Mouse (Mus musculus): ENCODE data around the gene Pdcd5. TPM values are rescaled to one million over a fixed set of nuclear protein-coding genes. Genes with fewer than 3 reads are reported as not detected.

The Pdcd5 gene
- polyA plus RNA-seq, 1 experiment: 220 TPM

DNA sequence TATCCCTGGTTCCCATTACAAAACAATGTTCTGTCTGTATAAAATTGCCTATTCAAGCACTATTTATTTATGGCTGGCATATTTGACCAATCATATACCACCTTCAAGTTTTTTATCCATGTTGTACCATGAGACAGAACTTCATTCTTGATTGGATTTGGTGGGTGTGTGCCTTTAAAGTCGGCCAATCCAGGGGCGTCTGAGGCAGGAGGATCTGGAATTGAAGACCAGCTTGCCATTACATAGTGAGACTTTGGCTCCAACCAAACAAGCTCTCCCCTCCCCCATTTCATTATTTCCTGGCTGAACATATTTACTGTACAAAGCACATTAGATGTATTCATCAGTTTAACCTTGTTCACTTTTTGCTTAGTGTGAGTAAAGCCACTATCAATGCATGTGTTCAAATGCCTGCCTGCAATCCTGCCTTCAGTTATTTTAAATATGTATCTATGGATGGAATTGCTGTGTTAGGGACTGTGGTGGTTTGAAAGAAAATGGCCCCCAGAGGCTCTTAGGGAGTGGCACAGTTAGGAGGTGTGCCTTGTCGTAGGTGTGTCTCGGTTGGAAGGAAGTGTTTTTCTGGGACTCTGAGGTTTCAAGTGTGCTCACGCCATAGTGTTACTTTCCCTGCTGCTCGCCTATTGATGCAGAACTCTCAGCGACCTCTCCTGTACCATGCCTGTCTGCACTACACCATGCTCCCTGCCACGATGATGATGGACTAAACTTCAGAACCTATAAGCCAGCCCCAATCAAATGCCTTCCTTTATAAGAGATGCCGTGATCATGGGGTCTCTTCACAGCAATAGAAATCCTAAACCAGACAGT, 1.1 kb upstream of the Pdcd5 start:
- Histone ChIP-seq H3K27me3 (replicated peaks) (peaks cover 2% of the 10 kb centered on the region), H3K36me3 (replicated peaks; ENCODE audit: low read length) (peaks cover 24% of the 10 kb centered on the region), H3K9me3 (peaks cover 23% of the 10 kb centered on the region), H3K4me3 (replicated peaks) (no peak overlapping the region), H3K4me1 (peaks cover 27% of the 10 kb centered on the region)
- TF ChIP-seq GATA1 (IDR thresholded peaks at IDR 0.05; ENCODE audit: borderline replicate concordance, low read length) (no peak), FLI1 (IDR thresholded peaks at IDR 0.05; ENCODE audit: low read length) (no peak)

DNA sequence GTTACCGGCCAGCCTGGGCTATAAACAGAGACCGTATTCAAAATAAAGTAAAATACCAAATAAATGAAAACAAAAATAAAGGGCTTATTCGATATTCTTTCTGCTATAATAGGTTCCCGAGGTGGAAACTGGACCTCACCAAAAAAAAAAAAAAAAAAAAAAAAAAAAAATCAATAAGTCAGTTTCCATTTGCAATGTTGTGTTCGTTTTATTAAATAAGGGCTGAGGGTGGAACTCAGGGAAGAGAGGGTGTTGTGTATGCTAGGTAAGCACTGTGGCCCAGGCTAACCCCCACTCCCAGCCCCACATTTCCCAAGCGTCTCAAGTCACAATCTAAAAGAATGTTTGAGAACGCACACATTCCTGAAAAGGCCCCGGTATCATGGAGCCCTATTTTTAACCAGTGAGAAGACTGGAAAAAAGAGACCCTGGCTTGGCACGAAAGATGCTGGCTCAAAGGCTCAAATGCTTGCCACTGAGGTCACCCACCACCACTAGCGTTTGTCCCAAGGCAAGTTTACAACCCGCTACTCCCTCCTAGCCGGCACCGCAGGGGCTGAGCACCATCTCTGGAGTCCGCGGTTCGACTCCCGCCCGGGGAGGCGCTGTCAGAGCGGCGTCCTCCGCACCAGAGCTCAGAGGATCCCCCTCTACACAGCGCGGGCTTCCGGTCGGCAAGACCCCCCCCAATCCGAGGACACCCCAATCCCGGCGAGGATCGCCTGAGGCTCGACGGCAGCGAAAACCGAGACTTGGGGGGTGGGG, 822 bp downstream of the Pdcd5 start:
- TF ChIP-seq FLI1 (IDR thresholded peaks at IDR 0.05; ENCODE audit: low read length) (no peak), GATA1 (IDR thresholded peaks at IDR 0.05; ENCODE audit: borderline replicate concordance, low read length) (no peak)
- peaks cover 2% of the 10 kb centered on the region for H3K27me3 ChIP-seq (replicated peaks)
- H3K9me3 ChIP-seq: peaks cover 17% of the 10 kb centered on the region

GRCm38 (mm10) chr7:35640072-35640471, 7.2 kb downstream of the Pdcd5 start:
- TF ChIP-seq GATA1 (IDR thresholded peaks at IDR 0.05; ENCODE audit: borderline replicate concordance, low read length) (no peak), FLI1 (IDR thresholded peaks at IDR 0.05; ENCODE audit: low read length) (no peak)
- H3K4me1 ChIP-seq: peaks cover 5% of the 10 kb centered on the region
- peaks cover 95% of the 10 kb centered on the region for H3K36me3 ChIP-seq (replicated peaks; ENCODE audit: low read length)
- H3K9me3 ChIP-seq: no peaks in the 10 kb centered on the region
- no peaks in the 10 kb centered on the region for H3K27me3 ChIP-seq (replicated peaks)
- H3K4me3 ChIP-seq (replicated peaks): no peak overlapping the region

More for the DNA sequence above, 822 bp downstream of the Pdcd5 start:
- Histone ChIP-seq H3K36me3 (replicated peaks; ENCODE audit: low read length) (peaks cover 42% of the 10 kb centered on the region), H3K4me1 (peaks cover 27% of the 10 kb centered on the region), H3K4me3 (replicated peaks) (peak overlapping the region; percentile 98)

DNA sequence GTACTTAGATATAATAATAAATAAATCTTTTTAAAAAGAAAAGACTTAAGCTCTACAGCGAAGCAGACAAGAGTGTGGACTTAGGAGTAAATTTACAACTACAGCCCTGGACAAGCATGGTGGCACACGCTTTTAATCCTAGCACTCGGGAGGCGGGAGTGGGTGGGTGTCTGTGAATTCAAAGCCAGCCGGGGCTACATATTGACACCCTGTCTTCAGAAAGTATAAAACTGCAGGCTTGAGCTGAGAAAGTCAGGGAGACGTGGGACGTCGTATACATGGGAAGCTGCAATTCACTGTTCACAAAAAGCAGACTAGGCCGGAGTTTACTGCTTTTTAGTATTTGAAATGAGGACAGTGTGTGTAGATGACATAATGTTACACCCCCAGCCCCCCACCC, 10.4 kb downstream of the Pdcd5 start:
- Histone ChIP-seq H3K27me3 (replicated peaks) (no peaks in the 10 kb centered on the region), H3K36me3 (replicated peaks; ENCODE audit: low read length) (peaks cover 90% of the 10 kb centered on the region), H3K9me3 (peaks cover 5% of the 10 kb centered on the region; the same call in 1 of the 2 replicates), H3K4me1 (peaks cover 5% of the 10 kb centered on the region), H3K4me3 (replicated peaks) (no peak overlapping the region)
- no peak for TF ChIP-seq FLI1 (IDR thresholded peaks at IDR 0.05; ENCODE audit: low read length)
- no peak for TF ChIP-seq GATA1 (IDR thresholded peaks at IDR 0.05; ENCODE audit: borderline replicate concordance, low read length)

- peaks cover 5% of the 10 kb centered on the region; the same call in 1 of the 2 replicates for H3K9me3 ChIP-seq
- no peak for TF ChIP-seq FLI1 (IDR thresholded peaks at IDR 0.05; ENCODE audit: low read length)
- no peak for TF ChIP-seq GATA1 (IDR thresholded peaks at IDR 0.05; ENCODE audit: borderline replicate concordance, low read length)
- no peak overlapping the region for H3K4me3 ChIP-seq (replicated peaks)
- H3K4me1 ChIP-seq: peaks cover 5% of the 10 kb centered on the region
- H3K27me3 ChIP-seq (replicated peaks): no peaks in the 10 kb centered on the region
- H3K36me3 ChIP-seq (replicated peaks; ENCODE audit: low read length): peaks cover 90% of the 10 kb centered on the region
Measured at GRCm38 (mm10) chr7:35636229-35636628, 11.1 kb downstream of the Pdcd5 start.

DNA sequence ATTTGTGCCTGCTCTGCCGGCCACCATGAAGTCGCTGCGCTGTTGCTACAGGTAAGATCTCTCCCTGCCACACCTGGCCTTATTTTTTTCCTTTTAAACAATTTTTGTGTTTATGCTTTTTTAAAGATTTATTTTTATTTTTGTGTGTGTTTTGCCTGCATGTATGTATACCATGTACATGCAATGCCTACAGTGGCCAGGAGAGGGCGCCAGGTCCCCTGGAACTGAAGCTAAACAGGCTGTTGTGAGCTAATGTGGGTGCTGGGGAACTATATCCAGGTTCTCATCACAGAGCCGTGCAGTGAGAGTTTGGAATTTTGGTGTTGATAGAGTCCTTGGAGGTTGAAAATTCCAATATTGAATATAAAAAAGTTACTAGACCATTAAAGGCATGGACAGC, 18.8 kb downstream of the Pdcd5 start:
- no peak overlapping the region for H3K4me3 ChIP-seq (replicated peaks)
- no peaks in the 10 kb centered on the region for H3K27me3 ChIP-seq (replicated peaks)
- TF ChIP-seq GATA1 (IDR thresholded peaks at IDR 0.05; ENCODE audit: borderline replicate concordance, low read length) (no peak), FLI1 (IDR thresholded peaks at IDR 0.05; ENCODE audit: low read length) (no peak)
- peaks cover 93% of the 10 kb centered on the region for H3K36me3 ChIP-seq (replicated peaks; ENCODE audit: low read length)
- no peaks in the 10 kb centered on the region for H3K9me3 ChIP-seq
- H3K4me1 ChIP-seq: no peaks in the 10 kb centered on the region

DNA sequence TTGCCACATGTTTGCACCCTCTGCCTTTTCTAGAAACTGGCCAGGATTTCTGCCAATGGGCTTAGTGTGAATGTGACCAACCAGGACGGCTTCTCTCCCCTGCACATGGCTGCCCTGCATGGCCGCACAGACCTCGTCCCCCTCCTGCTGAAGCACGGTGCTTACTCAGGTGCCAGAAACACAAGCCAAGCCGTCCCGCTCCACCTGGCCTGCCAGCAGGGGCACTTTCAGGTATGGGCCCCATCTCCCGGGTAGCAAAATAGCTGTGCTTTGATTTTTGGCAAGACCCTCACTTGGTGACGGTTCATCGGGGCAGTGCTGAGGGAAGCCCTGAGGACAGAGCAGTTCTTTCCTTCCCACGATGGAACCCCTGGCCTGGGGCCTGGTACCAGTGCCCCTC, 19.9 kb downstream of the Pdcd5 start:
- peaks cover 95% of the 10 kb centered on the region for H3K36me3 ChIP-seq (replicated peaks; ENCODE audit: low read length)
- H3K9me3 ChIP-seq: no peaks in the 10 kb centered on the region
- no peaks in the 10 kb centered on the region for H3K27me3 ChIP-seq (replicated peaks)

DNA sequence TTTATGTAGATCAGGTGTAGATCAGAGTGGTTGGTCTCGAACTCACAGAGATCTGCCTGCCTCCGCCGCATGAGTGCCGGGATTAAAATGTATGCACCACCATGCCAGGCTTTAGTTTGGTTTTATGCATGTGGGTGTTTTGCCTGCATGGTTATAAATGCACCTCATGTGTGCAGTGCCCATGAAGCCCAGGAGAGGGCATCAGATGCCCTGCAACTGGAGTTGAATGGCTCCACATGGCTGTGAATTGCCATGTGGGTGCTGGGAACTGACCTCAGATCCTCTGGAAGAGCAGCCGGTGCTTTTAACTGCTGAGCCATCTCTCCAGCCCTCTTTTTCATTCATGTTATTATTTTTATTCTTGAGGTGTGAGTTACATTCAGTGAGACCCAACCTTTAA, 21.3 kb downstream of the Pdcd5 start:
- H3K27me3 ChIP-seq (replicated peaks): no peaks in the 10 kb centered on the region
- no peak overlapping the region for H3K4me3 ChIP-seq (replicated peaks)
- no peaks in the 10 kb centered on the region for H3K4me1 ChIP-seq
- no peaks in the 10 kb centered on the region for H3K9me3 ChIP-seq
- TF ChIP-seq FLI1 (IDR thresholded peaks at IDR 0.05; ENCODE audit: low read length): no peak
- TF ChIP-seq GATA1 (IDR thresholded peaks at IDR 0.05; ENCODE audit: borderline replicate concordance, low read length): no peak
- H3K36me3 ChIP-seq (replicated peaks; ENCODE audit: low read length): peaks cover 96% of the 10 kb centered on the region

More for the DNA sequence above, 19.9 kb downstream of the Pdcd5 start:
- no peaks in the 10 kb centered on the region for H3K4me1 ChIP-seq
- TF ChIP-seq FLI1 (IDR thresholded peaks at IDR 0.05; ENCODE audit: low read length): no peak
- TF ChIP-seq GATA1 (IDR thresholded peaks at IDR 0.05; ENCODE audit: borderline replicate concordance, low read length): no peak
- no peak overlapping the region for H3K4me3 ChIP-seq (replicated peaks)

GRCm38 (mm10) chr7:35622626-35623025, 24.7 kb downstream of the Pdcd5 start:
- TF ChIP-seq GATA1 (IDR thresholded peaks at IDR 0.05; ENCODE audit: borderline replicate concordance, low read length): no peak
- no peak for TF ChIP-seq FLI1 (IDR thresholded peaks at IDR 0.05; ENCODE audit: low read length)
- no peak overlapping the region for H3K4me3 ChIP-seq (replicated peaks)
- no peaks in the 10 kb centered on the region for H3K4me1 ChIP-seq
- H3K9me3 ChIP-seq: no peaks in the 10 kb centered on the region
- no peaks in the 10 kb centered on the region for H3K27me3 ChIP-seq (replicated peaks)
- H3K36me3 ChIP-seq (replicated peaks; ENCODE audit: low read length): peaks cover 98% of the 10 kb centered on the region

DNA sequence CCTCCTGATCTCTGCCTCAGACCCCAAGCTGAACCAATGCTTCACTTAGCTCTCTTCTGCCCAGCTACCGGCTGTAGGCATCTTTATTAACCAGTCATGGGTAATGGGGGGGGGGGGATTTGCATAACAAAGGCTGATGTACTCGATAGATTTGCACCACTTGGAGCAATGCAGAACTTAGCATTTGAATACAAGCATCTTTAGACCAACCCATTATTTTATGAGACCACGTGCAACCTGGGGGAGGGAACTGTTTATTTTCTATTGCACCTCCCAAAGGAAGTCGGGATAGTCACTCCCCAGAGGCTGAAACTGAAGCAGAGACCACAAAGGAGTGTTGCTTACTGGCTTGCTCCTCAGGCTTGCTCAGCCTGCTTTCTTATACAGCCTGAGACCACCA, 29.8 kb downstream of the Pdcd5 start:
- H3K9me3 ChIP-seq: no peaks in the 10 kb centered on the region
- no peaks in the 10 kb centered on the region for H3K27me3 ChIP-seq (replicated peaks)
- TF ChIP-seq FLI1 (IDR thresholded peaks at IDR 0.05; ENCODE audit: low read length) (no peak), GATA1 (IDR thresholded peaks at IDR 0.05; ENCODE audit: borderline replicate concordance, low read length) (no peak)
- H3K4me3 ChIP-seq (replicated peaks): no peak overlapping the region
- H3K36me3 ChIP-seq (replicated peaks; ENCODE audit: low read length): peaks cover 98% of the 10 kb centered on the region
- no peaks in the 10 kb centered on the region for H3K4me1 ChIP-seq

Measured in megakaryocyte, embryonic 14.5 days (primary cell).